Mouse (Mus musculus) cerebellum, adult 2 months (tissue): ENCODE measurements around the gene Galnt7.

Experiments used
- CTCF ChIP-seq: fragments of 200-500 bp; IDR thresholded peaks from 2 replicates; pipeline ENCODE4 v1.5.1; 2011; ENCODE audit warnings: low read depth, mild to moderate bottlenecking, control low read depth, low read length, moderate library complexity, borderline replicate concordance; ENCODE audit not compliant: insufficient read depth
- POLR2A ChIP-seq: fragments of 200-500 bp; IDR thresholded peaks from 2 replicates; pipeline ENCODE4 v1.6.1; 2011; ENCODE audit warnings: low read length, control low read depth, borderline replicate concordance; ENCODE audit not compliant: insufficient read depth

DNA sequence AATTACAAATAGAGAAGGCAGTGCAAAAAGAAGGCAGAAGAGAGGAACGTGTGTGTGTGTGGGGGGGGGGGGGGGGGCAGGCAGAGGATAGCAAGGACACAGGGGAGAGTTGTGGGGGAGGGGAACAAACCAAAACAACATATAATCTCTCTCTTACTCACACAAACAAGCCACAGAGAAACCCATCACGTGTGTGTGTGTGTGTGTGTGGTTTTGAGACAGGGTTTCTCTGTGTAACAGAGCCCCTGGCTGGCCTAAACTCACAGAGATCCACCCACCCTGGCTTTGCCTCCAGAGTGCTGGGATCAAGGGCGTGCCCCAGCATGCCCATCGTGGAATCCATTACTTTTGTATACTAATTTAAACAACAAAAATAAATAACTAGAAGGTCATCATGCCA lies 66.2 kb downstream of the Galnt7 start:
- no peak for TF ChIP-seq CTCF
- TF ChIP-seq POLR2A: no peak
